Comparison of ENCODE assay signal across 25 mouse cellular contexts in genomic region chr6:143105766-143106165, GRCm38 (mm10).
"Had no signal": no experiment of that assay in that cellular context is flagged by ENCODE, and none has a peak within 500 bp of the region (broad histone marks: within the 10 kb centered on the region; RNA-seq: fewer than 3 reads in every experiment).

No protein-coding gene starts in this region.

- H3K4me2 ChIP-seq: heart, embryonic 12.5 days; hindbrain, embryonic 13.5 days; hindbrain, embryonic 15.5 days; kidney, embryonic 15.5 days; limb, embryonic 12.5 days; liver, embryonic 11.5 days had no signal

- H3K4me3 ChIP-seq: gastrocnemius, adult 2 months; heart, embryonic 10.5 days; heart, embryonic 12.5 days; hindbrain, embryonic 13.5 days; hindbrain, embryonic 15.5 days; kidney, embryonic 15.5 days; left cerebral cortex, adult 2 months; limb, embryonic 10.5 days; limb, embryonic 12.5 days had no signal

- H3K27me3 ChIP-seq: heart, embryonic 12.5 days; hindbrain, embryonic 15.5 days; kidney, embryonic 15.5 days; limb, embryonic 12.5 days had no signal

- H3K36me3 ChIP-seq: heart, embryonic 10.5 days; heart, embryonic 12.5 days; hindbrain, embryonic 13.5 days; hindbrain, embryonic 15.5 days; kidney, embryonic 15.5 days; limb, embryonic 10.5 days; limb, embryonic 12.5 days had no signal

- H3K9me3 ChIP-seq: heart, embryonic 10.5 days; hindbrain, embryonic 13.5 days; hindbrain, embryonic 15.5 days; kidney, embryonic 15.5 days; limb, embryonic 10.5 days; limb, embryonic 12.5 days had no signal

- H3K9ac ChIP-seq: heart, embryonic 12.5 days; hindbrain, embryonic 13.5 days; hindbrain, embryonic 15.5 days; kidney, embryonic 15.5 days; limb, embryonic 12.5 days had no signal

- DNase-seq: gastrocnemius, adult 2 months; gastrocnemius, postnatal 10 days; gastrocnemius, postnatal 25 days; heart, adult 18-20 months; heart, postnatal 10 days; heart, postnatal 36 days; kidney, adult 11 months; kidney, adult 2 months; kidney, adult 9 months; kidney, postnatal 14 days; kidney, postnatal 36 days; layer of hippocampus, adult 9-11 months; liver had no signal

- H3K4me1 ChIP-seq: heart, embryonic 10.5 days; hindbrain, embryonic 13.5 days; hindbrain, embryonic 15.5 days had no signal

- ATAC-seq: hindbrain, postnatal 0 days; intestine, embryonic 16.5 days had no signal

- H3K27ac ChIP-seq: gastrocnemius, adult 2 months; heart, embryonic 10.5 days; hindbrain, embryonic 13.5 days; hindbrain, embryonic 15.5 days; hindbrain, postnatal 0 days; kidney, embryonic 15.5 days; kidney, postnatal 0 days; left cerebral cortex, adult 2 months; limb, embryonic 10.5 days; limb, embryonic 12.5 days had no signal
